Mouse (Mus musculus) megakaryocyte progenitor cell, adult 5-6 weeks (primary cell): Measurements from ENCODE around the gene Lep. TPM values are rescaled to one million over a fixed set of nuclear protein-coding genes. Genes with fewer than 3 reads are reported as not detected.

Experiments used
- ATAC-seq: replicated peaks from 2 replicates; pipeline ENCODE4 v1.8.0; 2016; ENCODE audit warnings: mild to moderate bottlenecking, moderate TSS enrichment, inconsistent platforms; ENCODE audit not compliant: poor library complexity
- total RNA-seq, 2 experiments: library from RNA; stranded (forward) in 1 of 2; stranded (reverse) in 1 of 2; fragments of 157-497, 149-512 nt in 1 of 2; fragments of 200-1000 nt in 1 of 2; gene quantifications; 2 replicates each; pipeline versions ENCODE4 v1.2.3 to v1.2.4; 2015 to 2017

Lep gene
- total RNA-seq, 2 experiments from 2014 or later = not detected

- ATAC-seq = no peak
Measured at GRCm38 (mm10) chr6:29111501-29111900, 51.5 kb downstream of the Lep start.

- ATAC-seq = no peak
Measured at GRCm38 (mm10) chr6:29115756-29116155, 55.7 kb downstream of the Lep start.

GRCm38 (mm10) chr6:29117417-29118104, 57.5 kb downstream of the Lep start:
- no peak for ATAC-seq

GRCm38 (mm10) chr6:29118231-29118630, 58.2 kb downstream of the Lep start:
- ATAC-seq = no peak

GRCm38 (mm10) chr6:29118963-29119362, 58.9 kb downstream of the Lep start:
- no peak for ATAC-seq

GRCm38 (mm10) chr6:29119990-29120389, 60.0 kb downstream of the Lep start:
- ATAC-seq = no peak

Other genes starting within 250 kb of the Lep start
- not detected in 2 replicates for gene Lrrc4, start 228.5 kb upstream of the Lep start, total RNA-seq (2015)
- gene Lrrc4, start 228.5 kb upstream of the Lep start, total RNA-seq (2017) = 0.61 TPM in 1 of 2 replicates, not detected in the other
- 46.3 and 59.0 TPM in 2 replicates for gene Rbm28, start 104.8 kb downstream of the Lep start, total RNA-seq (2015)
- gene Rbm28, start 104.8 kb downstream of the Lep start, total RNA-seq (2017) = 47.4 and 79.8 TPM in 2 replicates
- not detected in 2 replicates for gene Prrt4, start 119.4 kb downstream of the Lep start, total RNA-seq (2015)
- gene Prrt4, start 119.4 kb downstream of the Lep start, total RNA-seq (2017) = not detected in 2 replicates
- gene Impdh1, start 156.1 kb downstream of the Lep start, total RNA-seq (2015) = 56.0 and 76.2 TPM in 2 replicates
- gene Impdh1, start 156.1 kb downstream of the Lep start, total RNA-seq (2017) = 94.2 and 106 TPM in 2 replicates
- 14.3 and 17.8 TPM in 2 replicates for gene Hilpda, start 212.3 kb downstream of the Lep start, total RNA-seq (2015)
- gene Hilpda, start 212.3 kb downstream of the Lep start, total RNA-seq (2017) = 7.1 and 10.9 TPM in 2 replicates
- 1.1 TPM in 1 of 2 replicates, not detected in the other for gene Fam71f2, start 219.4 kb downstream of the Lep start, total RNA-seq (2015)
- 0.68 TPM in 1 of 2 replicates, not detected in the other for gene Fam71f2, start 219.4 kb downstream of the Lep start, total RNA-seq (2017)